ENCODE assay signal across 23 mouse cellular contexts in genomic region chr1:23520113-23520512, GRCm38 (mm10).
DNase-seq lines count a peak whose midpoint lies in the region; ATAC-seq lines count a peak whose summit lies in the region.
"Had no signal": no experiment of that assay in that cellular context is flagged by ENCODE, and none has a peak within 500 bp of the region (broad histone marks: within the 10 kb centered on the region; RNA-seq: fewer than 3 reads in every experiment).

No protein-coding gene starts in this region.

- no peak overlapping the region for H3K4me3 ChIP-seq in neural tube, embryonic 14.5 days (ENCODE audit: low read depth, low read length)
- H3K4me3 ChIP-seq: forebrain, embryonic 10.5 days; forebrain, embryonic 13.5 days; gastrocnemius, adult 2 months; heart, embryonic 13.5 days had no signal

- H3K36me3 ChIP-seq in neural tube, embryonic 14.5 days (ENCODE audit: control insufficient read depth, insufficient read depth, low read length), result no peaks in the 10 kb centered on the region
- H3K36me3 ChIP-seq: forebrain, embryonic 10.5 days; heart, embryonic 13.5 days had no signal

- 19% methylated on average over 2 of the region's 2 CpGs for WGBS in neural tube, embryonic 14.5 days

- H3K9me3 ChIP-seq in neural tube, embryonic 14.5 days (ENCODE audit: control insufficient read depth, low read length), result no peaks in the 10 kb centered on the region
- H3K9me3 ChIP-seq: forebrain, embryonic 10.5 days; forebrain, embryonic 13.5 days; heart, embryonic 13.5 days had no signal

- no peak overlapping the region for H3K27ac ChIP-seq in neural tube, embryonic 14.5 days (ENCODE audit: low read depth, low read length)
- H3K27ac ChIP-seq: forebrain, embryonic 10.5 days; forebrain, embryonic 13.5 days; gastrocnemius, adult 2 months; heart, embryonic 13.5 days; hindbrain, embryonic 14.5 days; hindbrain, postnatal 0 days had no signal

- H3K9ac ChIP-seq in neural tube, embryonic 14.5 days (replicated peaks; ENCODE audit: low read depth, low read length), result no peak overlapping the region
- H3K9ac ChIP-seq: forebrain, embryonic 13.5 days; heart, embryonic 13.5 days; hindbrain, embryonic 14.5 days had no signal

- peak; percentile 11 to 13 for DNase-seq in cerebellum, postnatal 10 days
- no peak for DNase-seq in cerebellum, adult 18-20 months
- DNase-seq in forelimb bud, embryonic 11.5 days (ENCODE audit: low read depth, low spot score), result peak; percentile 24
- no peak for DNase-seq in gastrocnemius, postnatal 4 days (ENCODE audit: low spot score in 2 of 2)
- DNase-seq in kidney, adult 9 months, result no peak
- DNase-seq: adrenal gland, adult 2 months; adrenal gland, postnatal 14 days; cerebellum, adult 8-10 months; cerebellum, postnatal 36 days; gastrocnemius, adult 2 months; gastrocnemius, postnatal 14 days; heart, adult 18-20 months; heart, postnatal 14 days; heart, postnatal 4 days had no signal

- no peaks in the 10 kb centered on the region for H3K4me1 ChIP-seq in neural tube, embryonic 14.5 days (ENCODE audit: control insufficient read depth, insufficient read depth, low read length)
- H3K4me1 ChIP-seq: forebrain, embryonic 10.5 days; forebrain, embryonic 13.5 days; heart, embryonic 13.5 days had no signal

- no peak overlapping the region for H3K4me2 ChIP-seq in neural tube, embryonic 14.5 days (ENCODE audit: low read depth, low read length)
- H3K4me2 ChIP-seq: forebrain, embryonic 13.5 days; heart, embryonic 13.5 days; hindbrain, embryonic 14.5 days had no signal

- peak; percentile 58; the same call in 1 of the 2 replicates for ATAC-seq in neural tube, embryonic 14.5 days (ENCODE audit: low read depth)
- ATAC-seq: CD4-positive, CD25-positive, alpha-beta regulatory T cell, adult 4 months; forebrain, embryonic 13.5 days; forebrain, embryonic 16.5 days; intestine, postnatal 0 days had no signal

- H3K27me3 ChIP-seq in neural tube, embryonic 14.5 days (ENCODE audit: control insufficient read depth, insufficient read depth, low read length), result no peaks in the 10 kb centered on the region
- H3K27me3 ChIP-seq: forebrain, embryonic 13.5 days; heart, embryonic 13.5 days had no signal

Comparison
In these comparisons a context has a peak if more than half of its experiments do, and no peak if none do; other contexts are left out.
1. DNase-seq: peak in cerebellum, postnatal 10 days (2 of 2) and forelimb bud, embryonic 11.5 days (single experiment); none in cerebellum, adult 18-20 months (0 of 2), gastrocnemius, postnatal 4 days (0 of 2) and kidney, adult 9 months (single experiment).